Mouse (Mus musculus) G1E (cell line): ENCODE results near the gene Mgat3.

Experiments
- CTCF ChIP-seq: IDR thresholded peaks from 2 replicates; pipeline ENCODE4 v1.5.1; 2012; ENCODE audit warnings: low read depth, low read length, inconsistent platforms, mixed read lengths
- GATA1 ChIP-seq: IDR thresholded peaks from 2 replicates; pipeline ENCODE4 v1.6.1; 2012; ENCODE audit warnings: borderline replicate concordance, low read length, inconsistent platforms, mixed read lengths
- GATA2 ChIP-seq: IDR thresholded peaks from 2 replicates; pipeline ENCODE4 v1.6.1; 2012; ENCODE audit warnings: low read depth, low read length, inconsistent platforms, borderline replicate concordance
- TAL1 ChIP-seq: conservative IDR thresholded peaks from 2 replicates; pipeline ENCODE4 v1.6.1; 2012; ENCODE audit warnings: low read depth, low read length, inconsistent platforms, mixed read lengths

- TF ChIP-seq TAL1 (no peak), CTCF (no peak), GATA1 (no peak), GATA2 (no peak)
These were observed 84.2 kb downstream of the Mgat3 start for GRCm38 (mm10) chr15:80257602-80258239.
